Mouse (Mus musculus): ENCODE results near the gene Sdad1. TPM values are rescaled to one million over a fixed set of nuclear protein-coding genes. Genes with fewer than 3 reads are reported as not detected.

The Sdad1 gene
- polyA plus RNA-seq, 1 experiment from 2014 or later = 27.6 TPM

DNA sequence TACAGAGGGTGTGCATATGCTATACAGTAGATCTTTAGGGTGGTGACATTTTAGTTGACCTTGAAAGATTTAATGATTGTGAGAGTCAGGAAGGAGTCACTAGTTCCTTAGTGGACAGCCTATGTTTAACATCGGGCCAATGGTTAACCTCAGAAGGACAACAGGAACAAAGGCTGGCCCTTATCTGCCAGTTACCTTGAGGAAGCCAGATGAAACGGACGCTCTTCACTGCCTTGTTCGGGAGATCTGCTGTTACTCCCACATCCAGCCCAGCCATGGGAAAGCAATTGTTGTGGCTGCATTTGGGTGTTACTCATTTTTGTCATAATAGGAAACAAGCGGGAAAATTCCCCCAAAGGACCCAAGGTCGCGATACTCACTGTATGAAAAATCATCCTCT, 3.5 kb upstream of the Sdad1 start:
- TF ChIP-seq CTCF (IDR thresholded peaks at IDR 0.05) = no peak
- CTCF ChIA-PET = interaction anchor here (2.9 kb wide), 1 partner anchor 70 kb away, joined by 65 read pairs; no protein-coding TSS in a partner anchor
- H3K27me3 ChIP-seq = no peaks in the 10 kb centered on the region
- in situ Hi-C loops (cut with MboI; ENCODE audit: low pct_unique_long_range_greater_than_20kb) = no loop called here
- POLR2A ChIA-PET = no interaction called here
- no peak for DNase-seq (ENCODE audit: low read depth, low spot score)
- ATAC-seq = no peak

DNA sequence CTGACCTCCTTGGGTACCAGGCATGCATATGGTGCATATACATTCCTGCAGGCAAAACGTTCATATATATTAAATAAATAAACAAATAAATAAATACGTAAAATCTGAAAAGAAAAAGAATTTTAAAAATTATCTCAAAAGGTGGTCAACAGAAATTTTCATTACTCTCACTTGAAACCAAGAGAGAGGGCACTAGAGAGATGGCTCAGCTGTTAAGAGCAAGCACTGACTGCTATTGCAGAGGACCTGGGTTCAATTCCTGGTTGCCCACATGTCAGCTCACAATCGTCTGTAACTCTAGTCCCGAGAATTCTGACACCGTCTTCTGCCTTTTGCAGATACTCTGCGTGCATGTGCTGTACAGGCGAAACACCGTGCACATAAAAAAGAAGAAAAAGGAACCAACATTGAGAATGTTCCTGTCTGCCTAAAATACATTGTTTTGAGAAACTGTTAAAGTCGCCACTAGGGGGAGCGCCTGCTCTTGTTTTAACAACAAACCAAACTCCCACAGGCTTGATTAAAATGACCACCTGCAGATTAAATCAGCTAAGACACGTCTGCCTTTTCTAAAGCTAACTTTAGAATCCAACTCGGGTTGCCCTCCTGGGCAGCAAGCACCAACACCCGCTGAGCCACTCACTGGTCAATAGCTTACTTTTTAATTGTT, 1.9 kb upstream of the Sdad1 start:
- ChIA-PET CTCF (interaction anchor here (0.7 to 2.9 kb wide), 18 partner anchors 11 to 186 kb away, joined by 3 to 65 read pairs (median 6); partner anchors contain the start of gene Cxcl9), POLR2A (interaction anchor here (0.7 to 1.2 kb wide), 2 partner anchors 9 to 290 kb away, joined by 3 to 6 read pairs; no protein-coding TSS in a partner anchor)
- TF ChIP-seq CTCF (IDR thresholded peaks at IDR 0.05) = peak; percentile 55
- ATAC-seq (no peak), DNase-seq (ENCODE audit: low read depth, low spot score) (no peak)
- in situ Hi-C loops (cut with MboI; ENCODE audit: low pct_unique_long_range_greater_than_20kb) = no loop called here
- no peaks in the 10 kb centered on the region for H3K27me3 ChIP-seq

DNA sequence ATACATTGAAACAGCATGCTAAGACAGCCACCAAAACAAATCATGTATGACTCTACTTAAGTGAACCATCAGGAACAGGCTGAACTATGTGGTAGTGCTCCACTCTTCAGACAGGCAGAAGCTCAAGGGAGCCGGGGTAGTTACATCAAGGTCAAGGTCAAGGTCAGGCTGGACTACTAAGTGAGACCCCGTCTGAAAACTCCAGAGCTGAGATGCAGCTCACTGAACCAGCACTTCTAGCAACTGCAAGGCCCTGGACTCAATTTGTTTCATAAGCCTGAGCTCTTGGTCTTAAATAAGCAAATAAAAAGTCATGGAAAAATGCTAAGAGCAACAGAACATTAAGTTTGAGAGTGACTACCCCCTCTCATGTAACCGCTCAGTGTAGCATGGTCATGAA, 6.0 kb downstream of the Sdad1 start:
- no peaks in the 10 kb centered on the region for H3K27me3 ChIP-seq
- no peak for TF ChIP-seq CTCF (IDR thresholded peaks at IDR 0.05)
- ATAC-seq (no peak), DNase-seq (ENCODE audit: low read depth, low spot score) (no peak)
- ChIA-PET CTCF (no interaction called here), POLR2A (no interaction called here)
- in situ Hi-C loops (cut with MboI; ENCODE audit: low pct_unique_long_range_greater_than_20kb) = no loop called here

DNA sequence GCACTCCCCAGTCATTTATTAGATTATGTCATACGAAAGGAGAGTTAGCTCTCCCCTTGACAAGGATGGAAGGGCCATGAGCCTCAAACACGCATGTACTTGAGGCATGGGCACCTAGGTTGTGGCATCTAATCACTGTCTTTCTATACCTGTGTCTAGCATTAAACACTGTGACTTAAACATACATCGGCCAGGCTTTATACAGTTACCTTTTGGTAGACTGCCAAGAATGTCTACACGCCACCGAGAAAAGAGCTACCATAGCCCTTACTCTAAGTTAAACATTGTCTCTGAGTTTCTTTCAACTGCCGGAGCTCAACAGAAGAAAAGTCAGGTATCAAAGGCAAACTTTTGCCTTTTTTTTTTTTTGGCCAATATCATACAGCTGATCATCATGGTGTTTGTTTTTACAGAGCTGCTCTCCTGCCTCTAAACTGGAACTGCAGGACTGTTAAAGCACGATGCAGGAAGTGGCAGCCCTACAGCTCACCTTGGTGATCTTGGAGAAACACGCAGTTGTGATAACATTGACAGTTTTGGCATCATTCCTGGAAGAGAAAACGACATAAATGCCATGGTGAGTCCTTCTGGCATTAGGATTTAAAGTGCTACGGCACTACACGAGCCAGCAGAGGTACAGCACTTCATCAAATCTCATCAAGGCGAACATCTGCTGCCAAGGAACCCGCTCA, 8.0 kb downstream of the Sdad1 start:
- TF ChIP-seq CTCF (IDR thresholded peaks at IDR 0.05) = no peak
- no peak for DNase-seq (ENCODE audit: low read depth, low spot score)
- H3K27me3 ChIP-seq = no peaks in the 10 kb centered on the region
- no peak for ATAC-seq
- POLR2A ChIA-PET = interaction anchor here (0.9 kb wide), 1 partner anchor 61 kb away, joined by 3 read pairs; no protein-coding TSS in a partner anchor
- CTCF ChIA-PET = interaction anchor here (0.7 to 1.6 kb wide), 2 partner anchors 15 to 66 kb away, joined by 3 to 4 read pairs; no protein-coding TSS in a partner anchor
- in situ Hi-C loops (cut with MboI; ENCODE audit: low pct_unique_long_range_greater_than_20kb) = no loop called here

DNA sequence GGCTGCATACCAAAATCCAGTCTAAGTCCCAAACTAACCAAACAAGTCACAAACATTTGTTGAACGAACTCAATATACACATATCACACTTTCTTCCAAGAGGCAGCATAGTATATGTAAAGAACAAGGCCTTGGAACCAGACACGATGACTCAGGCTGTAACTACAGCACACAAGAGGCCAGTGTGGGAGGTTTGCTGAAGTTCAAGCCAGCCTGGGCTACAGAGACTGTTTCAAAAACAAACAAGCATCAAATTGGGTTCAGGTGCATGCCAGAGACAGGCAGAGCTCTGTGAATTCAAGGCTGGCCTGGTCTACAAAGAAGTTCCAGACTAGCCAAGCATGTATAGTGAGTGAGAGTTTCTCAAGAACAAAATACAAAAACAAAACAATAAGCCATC, 15.8 kb downstream of the Sdad1 start:
- no peaks in the 10 kb centered on the region for H3K27me3 ChIP-seq
- ChIA-PET POLR2A (no interaction called here), CTCF (no interaction called here)
- TF ChIP-seq CTCF (IDR thresholded peaks at IDR 0.05) = no peak
- no peak for ATAC-seq
- no peak for DNase-seq (ENCODE audit: low read depth, low spot score)
- in situ Hi-C loops (cut with MboI; ENCODE audit: low pct_unique_long_range_greater_than_20kb) = no loop called here

DNA sequence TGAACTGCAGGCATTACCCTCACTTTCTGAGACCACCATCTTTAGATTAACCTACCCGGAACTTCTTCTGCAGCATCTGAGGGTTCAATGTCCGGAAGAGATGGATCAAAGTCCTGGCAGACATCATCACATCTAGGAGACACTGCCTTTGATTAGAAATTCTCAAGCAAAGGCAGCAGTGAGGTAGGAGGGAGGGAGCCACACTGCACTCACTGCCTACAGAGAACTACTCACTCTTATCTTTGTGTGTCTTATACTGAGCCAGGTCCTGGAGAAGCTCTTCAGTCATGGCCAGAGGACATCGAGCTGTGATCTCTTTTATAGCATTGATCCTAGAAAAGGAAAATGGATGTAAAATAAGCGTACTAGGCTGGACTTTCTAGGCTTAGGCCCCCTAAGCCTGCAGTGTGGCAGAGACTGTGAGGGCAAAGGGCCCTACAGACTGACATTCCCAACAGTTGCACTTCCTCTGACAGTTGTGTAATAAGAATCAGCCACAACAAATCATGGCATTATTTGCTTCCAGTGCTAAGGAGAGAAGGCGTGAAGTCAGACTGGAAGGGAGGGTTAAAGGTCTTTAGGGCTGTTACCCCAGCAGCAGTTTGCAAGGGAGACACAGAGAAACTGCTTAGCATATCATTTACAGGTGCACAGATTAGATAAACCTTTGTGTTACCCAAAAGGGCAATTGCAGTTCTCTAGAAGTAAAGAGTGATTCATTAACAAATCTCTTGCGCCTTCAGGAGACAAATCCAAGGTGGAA, 18.4 kb downstream of the Sdad1 start:
- DNase-seq (ENCODE audit: low read depth, low spot score) (no peak), ATAC-seq (no peak)
- in situ Hi-C loops (cut with MboI; ENCODE audit: low pct_unique_long_range_greater_than_20kb) = no loop called here
- CTCF ChIA-PET = no interaction called here
- POLR2A ChIA-PET = no interaction called here
- TF ChIP-seq CTCF (IDR thresholded peaks at IDR 0.05) = no peak
- no peaks in the 10 kb centered on the region for H3K27me3 ChIP-seq

DNA sequence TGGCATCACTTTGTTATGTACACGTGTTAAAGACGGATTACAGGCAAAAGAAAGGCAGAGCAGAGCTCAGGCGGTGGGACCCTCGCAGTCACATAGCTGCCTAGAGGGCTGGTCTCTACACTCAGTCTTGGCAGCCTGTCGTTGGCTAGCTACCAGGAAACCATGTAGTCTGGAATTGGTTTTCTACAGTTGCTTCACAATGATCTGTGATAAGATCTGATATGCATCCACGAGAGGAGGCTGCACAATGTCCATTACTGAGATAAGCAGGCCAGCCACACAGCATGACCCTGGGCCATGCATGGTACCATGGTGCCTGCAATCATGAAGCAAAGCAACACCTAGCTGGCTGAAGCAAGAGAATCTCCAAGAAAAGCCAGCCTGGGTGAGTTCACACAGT, 22.4 kb downstream of the Sdad1 start:
- ATAC-seq (no peak), DNase-seq (ENCODE audit: low read depth, low spot score) (no peak)
- POLR2A ChIA-PET = interaction anchor here (1.1 kb wide), 1 partner anchor 8 kb away, joined by 4 read pairs; no protein-coding TSS in a partner anchor
- in situ Hi-C loops (cut with MboI; ENCODE audit: low pct_unique_long_range_greater_than_20kb) = no loop called here
- CTCF ChIA-PET = interaction anchor here (0.9 to 1.3 kb wide), 2 partner anchors 10 to 14 kb away, joined by 4 read pairs; partner anchors contain the start of gene Naaa
- TF ChIP-seq CTCF (IDR thresholded peaks at IDR 0.05) = no peak
- no peaks in the 10 kb centered on the region for H3K27me3 ChIP-seq

DNA sequence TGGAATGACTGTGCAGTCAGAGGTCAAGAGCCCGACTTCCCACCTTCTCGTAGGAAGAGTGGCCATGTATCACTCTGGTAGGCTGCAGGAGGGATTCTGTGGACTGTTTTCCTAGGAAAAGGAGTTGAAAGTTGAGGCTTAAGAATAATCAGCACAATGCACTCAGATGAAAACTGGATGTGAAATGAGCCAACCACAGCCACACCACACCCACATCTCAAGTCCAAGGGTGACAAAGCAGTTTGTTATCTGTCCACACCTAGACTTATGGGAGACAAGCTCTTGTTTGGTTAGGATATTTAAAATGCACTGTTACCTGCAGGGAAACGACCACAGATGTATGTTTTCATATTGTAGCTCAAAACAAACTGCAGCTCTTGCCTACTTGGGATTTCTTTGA, 27.2 kb downstream of the Sdad1 start:
- DNase-seq (ENCODE audit: low read depth, low spot score) (no peak), ATAC-seq (no peak)
- in situ Hi-C loops (cut with MboI; ENCODE audit: low pct_unique_long_range_greater_than_20kb) = no loop called here
- TF ChIP-seq CTCF (IDR thresholded peaks at IDR 0.05) = no peak
- POLR2A ChIA-PET = no interaction called here
- CTCF ChIA-PET = interaction anchor here (0.9 to 2.1 kb wide), 5 partner anchors 14 to 110 kb away, joined by 3 to 7 read pairs (median 4); no protein-coding TSS in a partner anchor
- no peaks in the 10 kb centered on the region for H3K27me3 ChIP-seq

DNA sequence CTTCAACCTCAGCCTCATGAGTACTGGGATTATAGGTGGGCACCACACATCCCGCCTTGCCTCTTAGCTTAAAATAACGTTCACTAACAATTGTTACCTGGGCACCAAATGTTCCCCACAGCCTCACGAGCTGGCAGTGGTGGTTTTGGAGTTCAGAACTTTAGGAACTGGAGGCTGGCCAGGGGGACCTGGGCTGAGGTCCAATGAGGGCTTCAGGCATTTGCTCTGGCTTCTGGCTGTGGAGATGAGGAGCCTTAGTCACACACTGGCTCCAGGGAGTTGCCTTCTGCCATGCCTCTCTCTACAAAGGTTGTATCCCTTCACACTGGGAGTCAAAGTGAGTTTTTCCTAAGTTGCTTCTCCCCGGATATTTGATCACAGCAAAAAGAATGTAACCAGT, 27.7 kb downstream of the Sdad1 start:
- ChIA-PET POLR2A (interaction anchor here (1.0 kb wide), 1 partner anchor 27 kb away, joined by 4 read pairs; no protein-coding TSS in a partner anchor), CTCF (interaction anchor here (1.6 kb wide), 1 partner anchor 43 kb away, joined by 5 read pairs; no protein-coding TSS in a partner anchor)
- no peak for ATAC-seq
- TF ChIP-seq CTCF (IDR thresholded peaks at IDR 0.05) = no peak
- no peaks in the 10 kb centered on the region for H3K27me3 ChIP-seq
- no peak for DNase-seq (ENCODE audit: low read depth, low spot score)
- in situ Hi-C loops (cut with MboI; ENCODE audit: low pct_unique_long_range_greater_than_20kb) = no loop called here

DNA sequence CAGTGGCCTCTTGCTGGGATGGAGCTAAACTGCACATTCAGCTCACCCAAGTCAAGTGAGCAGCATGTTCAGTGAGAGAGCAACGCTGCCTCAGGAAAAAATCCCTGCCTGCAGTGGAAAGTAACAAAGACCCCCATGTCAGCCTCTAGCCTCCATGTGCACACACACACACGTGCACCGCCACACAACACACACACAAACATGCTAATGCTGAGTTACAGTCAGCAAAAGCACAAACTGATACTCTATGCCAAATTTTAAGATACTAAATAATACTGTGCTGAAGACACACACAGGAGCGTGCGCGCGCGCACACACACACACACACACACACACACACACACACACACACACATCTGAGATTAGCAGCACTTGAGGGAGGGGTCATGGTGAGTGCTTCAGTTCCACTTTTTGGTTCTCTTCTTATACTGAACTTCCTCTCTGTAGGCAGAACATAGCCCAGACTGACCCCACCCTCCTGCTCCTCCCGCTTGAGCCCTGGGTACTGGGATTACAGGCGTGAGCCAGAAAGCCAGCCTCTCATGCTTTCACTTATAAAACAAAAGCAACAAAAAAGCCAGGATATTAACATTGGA, 31.2 kb downstream of the Sdad1 start:
- ATAC-seq (no peak), DNase-seq (ENCODE audit: low read depth, low spot score) (no peak)
- in situ Hi-C loops (cut with MboI; ENCODE audit: low pct_unique_long_range_greater_than_20kb) = no loop called here
- no peak for TF ChIP-seq CTCF (IDR thresholded peaks at IDR 0.05)
- POLR2A ChIA-PET = interaction anchor here (0.8 kb wide), 1 partner anchor 30 kb away, joined by 9 read pairs; no protein-coding TSS in a partner anchor
- no peaks in the 10 kb centered on the region for H3K27me3 ChIP-seq
- CTCF ChIA-PET = interaction anchor here (0.8 to 1.6 kb wide), 4 partner anchors 9 to 119 kb away, joined by 3 to 4 read pairs (median 3); no protein-coding TSS in a partner anchor

All from Patski (cell line).